Mouse (Mus musculus) lung, adult 18-20 months (tissue): Measurements from ENCODE around the gene Tcf21.

Source experiments
- DNase-seq, 2 experiments: peaks; one replicate each; pipeline ENCODE4 v3.0.0; 2022; ENCODE audit warnings: mixed read lengths in 2 of 2

The Tcf21 gene

DNA sequence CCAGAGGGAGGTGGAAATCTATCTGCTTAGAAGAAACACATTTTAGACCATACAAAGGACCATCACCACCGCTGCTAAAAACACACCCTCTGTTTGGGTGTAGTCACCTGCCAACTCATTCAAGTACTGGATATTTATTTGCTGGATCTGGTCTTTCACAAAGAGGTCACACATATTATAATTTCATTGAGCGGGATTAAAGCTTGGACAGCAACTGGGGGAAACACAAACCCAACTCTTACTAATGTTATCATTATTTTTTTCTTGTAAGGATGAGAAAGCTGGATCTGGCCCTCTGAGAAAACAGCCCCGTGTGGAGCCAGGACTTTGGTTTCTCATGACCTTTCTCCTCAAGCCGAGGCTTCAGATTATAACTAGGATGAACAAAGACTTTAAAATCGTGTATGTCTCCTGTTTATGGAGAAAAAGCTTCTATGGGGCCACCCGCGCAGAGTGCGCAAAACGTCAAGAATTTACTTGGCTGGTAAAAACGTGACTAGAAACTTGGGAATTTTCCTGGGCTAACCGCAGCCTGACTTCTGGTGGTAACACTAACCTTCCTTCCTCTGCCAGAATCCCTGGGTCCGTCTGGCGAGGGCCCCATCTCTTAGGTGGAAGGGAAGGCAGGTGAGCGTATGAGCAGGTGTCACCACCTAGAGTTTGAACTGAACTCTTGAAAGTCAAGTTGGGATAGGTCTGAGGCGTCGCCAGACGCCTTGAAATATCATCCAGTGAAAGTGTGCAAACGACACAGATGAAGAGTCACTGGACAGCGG is 4.3 kb downstream of the Tcf21 start:
- DNase-seq, result no peak

DNA sequence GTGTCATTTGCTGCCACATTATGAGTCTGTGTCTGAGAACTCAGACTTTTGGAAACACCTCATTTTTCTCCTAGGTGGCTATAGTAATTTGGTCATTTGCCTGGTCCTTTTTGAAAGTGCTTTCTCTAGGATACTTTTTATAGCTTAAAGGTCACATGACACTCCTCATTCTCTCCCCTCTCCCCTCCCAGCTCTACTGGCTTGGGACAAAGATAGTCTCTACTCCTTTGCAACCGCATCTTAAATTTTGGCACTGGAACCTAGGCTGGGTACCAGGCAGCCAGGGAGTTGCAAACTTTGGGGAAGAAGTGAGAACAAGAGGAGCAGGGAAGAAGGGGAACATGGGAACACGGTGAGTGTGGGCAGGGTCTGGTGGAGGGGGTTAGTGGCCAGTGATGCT is 5.2 kb downstream of the Tcf21 start:
- no peak for DNase-seq

DNA sequence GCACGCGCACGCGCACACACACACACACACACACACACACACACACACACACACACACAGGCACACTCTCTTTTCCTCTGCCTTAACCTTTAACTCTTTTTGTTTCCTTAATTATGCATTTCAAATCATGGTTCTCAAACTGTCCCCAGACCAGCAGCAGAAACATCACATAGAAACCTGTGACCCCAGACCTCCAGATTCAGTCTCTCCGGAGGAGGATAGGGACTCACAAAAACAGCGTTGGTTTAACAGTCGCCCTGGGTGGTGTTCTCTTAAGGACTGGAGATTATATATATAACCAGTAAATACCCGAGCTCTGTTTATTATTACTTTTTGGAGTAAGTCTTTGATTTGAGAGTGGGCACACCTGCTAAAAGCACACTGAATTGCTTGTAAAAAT is 5.7 kb downstream of the Tcf21 start:
- DNase-seq, result no peak

DNA sequence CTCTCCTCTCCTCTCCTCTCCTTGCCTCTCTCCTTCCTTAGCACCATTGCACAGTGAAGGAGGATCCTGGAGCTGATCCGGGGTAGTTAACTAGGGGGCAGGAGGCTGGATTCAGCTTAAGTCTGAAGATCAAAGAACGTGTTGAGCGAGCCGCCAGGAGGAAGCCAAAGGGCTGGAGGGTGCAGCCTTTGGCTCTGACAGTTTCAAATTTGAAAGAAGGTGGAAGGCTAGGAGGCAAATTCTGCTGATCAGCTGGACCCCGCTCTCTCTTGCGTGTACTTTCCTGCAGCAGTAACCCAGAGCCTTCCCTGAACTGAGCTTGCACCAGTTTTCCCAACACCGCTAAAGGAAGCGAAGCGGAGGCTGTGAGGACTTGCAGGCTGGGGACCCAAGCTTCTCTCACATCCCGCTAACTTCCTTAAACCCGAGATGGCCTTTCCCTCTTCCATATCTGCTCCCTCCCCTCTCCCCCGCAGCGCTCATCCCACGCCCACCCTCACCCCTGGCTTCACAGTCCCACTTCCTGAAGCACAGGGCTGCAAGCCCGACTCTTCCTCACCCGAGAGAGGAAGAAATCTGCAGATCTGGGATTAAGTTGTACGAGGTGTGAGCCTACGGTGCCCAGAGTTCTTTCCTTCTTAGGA is 6.5 kb downstream of the Tcf21 start:
- DNase-seq, result no peak

DNA sequence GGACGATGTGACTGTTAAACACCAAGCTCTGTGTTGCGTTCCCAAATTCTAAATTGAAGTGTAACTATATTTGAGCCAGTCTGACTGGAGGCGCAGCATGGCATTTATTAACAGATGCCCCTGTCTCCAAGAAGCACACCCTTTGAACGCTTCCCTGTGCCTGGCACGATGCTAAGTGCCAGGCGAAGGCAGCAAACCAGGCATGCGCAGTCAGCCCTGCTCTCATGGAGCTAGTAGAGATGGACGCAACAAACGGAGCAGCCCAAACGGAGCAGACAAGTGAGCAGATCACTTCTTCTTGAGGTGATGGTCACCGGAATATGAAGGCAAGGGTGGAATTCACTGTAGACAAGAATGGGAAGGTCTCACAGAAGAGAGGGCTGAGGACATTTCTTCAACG is 8.1 kb downstream of the Tcf21 start:
- DNase-seq, result no peak

DNA sequence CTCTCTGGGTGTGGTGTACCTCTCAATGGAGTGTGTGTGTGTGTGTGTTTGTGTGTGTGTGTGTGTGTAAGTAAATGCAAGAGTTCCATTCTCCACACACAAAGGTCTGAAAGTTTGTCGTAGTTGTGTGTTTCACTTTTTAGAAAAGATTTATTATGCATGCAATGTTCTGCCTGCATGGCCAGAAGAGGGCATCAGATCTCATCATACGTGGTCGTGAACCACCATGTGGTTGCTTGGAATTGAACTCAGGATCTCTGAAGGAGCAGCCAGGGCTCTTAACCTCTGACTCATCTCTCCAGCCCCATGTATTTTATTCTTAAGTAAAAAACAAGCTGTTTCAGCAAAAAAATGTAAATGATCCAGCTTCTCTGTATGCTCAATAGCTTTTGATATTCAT is 37.3 kb downstream of the Tcf21 start:
- DNase-seq, result peak in 1 of 2 experiments; percentile 6

DNA sequence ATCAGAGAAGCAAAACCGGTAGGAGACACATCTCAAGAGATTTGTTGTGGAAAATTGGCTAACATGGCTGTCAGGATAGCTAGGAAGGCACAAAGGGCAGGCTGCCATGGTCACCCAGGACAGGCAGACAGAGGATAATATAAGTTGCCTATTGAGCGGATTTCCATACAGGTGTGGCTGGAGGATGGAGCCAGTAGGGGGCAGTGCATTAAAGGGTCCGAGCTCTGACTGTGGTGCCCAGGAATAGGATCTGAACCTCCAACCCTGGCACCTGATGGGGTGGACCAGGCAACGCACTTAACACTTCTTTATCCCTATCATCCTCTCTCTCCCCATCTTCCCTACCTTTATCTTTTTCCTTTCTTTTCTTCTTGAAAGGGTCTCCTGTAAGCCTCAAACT is 38.5 kb downstream of the Tcf21 start:
- peak in 1 of 2 experiments; percentile 20 for DNase-seq

DNA sequence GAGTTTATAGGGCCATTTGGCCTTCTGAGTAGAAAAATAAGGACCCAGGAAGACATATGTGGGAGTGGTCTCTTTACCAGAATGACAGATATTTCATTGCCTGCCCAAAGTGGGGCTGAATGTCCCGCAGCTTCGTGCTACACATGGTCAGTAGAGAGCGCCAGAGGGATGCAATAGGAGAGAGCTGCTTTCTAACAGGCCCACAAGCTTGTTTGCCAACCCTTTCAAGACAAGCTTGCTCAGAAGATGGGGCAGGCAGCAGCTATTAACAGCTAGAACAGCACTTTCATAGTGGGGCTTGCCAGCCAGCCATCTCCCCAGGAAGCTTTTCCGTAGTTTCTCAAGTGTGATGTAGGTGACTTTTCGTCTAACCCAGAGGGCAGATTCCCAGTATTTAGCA is 42.0 kb downstream of the Tcf21 start:
- peak; percentile 14 to 29 for DNase-seq

DNA sequence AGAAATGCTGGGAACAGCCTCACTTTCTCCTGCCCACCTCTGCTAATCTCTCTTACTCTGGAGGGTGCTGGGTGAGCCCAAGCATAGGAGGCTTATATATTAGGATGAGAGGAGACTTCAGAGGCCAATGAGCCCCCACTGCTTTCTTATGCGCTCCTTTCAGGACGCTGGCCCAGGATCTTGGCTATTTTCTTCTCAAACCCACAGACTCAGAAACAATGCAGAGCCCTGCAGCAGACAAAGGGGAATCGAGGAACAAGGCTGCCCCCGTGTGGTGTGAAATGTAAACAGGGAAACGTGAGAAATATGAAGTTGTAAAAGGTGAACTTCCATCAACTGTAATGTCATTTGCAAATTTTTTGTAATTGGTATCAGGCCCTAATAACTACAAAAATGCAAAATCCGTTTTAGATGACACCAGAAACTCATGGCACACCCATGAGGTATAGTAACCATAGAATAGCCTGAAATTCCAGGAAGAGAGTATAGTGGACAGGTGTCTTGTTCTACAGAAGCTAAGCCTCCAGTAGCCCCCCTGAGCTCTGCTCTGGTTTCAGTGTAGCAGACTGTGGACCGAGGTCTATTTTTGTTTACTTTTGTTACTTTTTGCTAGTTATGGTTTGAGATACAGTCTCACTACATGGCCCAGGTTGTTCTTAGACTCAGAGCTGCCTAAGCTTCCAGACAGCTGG is 43.8 kb downstream of the Tcf21 start:
- DNase-seq, result peak in 1 of 2 experiments; percentile 24

DNA sequence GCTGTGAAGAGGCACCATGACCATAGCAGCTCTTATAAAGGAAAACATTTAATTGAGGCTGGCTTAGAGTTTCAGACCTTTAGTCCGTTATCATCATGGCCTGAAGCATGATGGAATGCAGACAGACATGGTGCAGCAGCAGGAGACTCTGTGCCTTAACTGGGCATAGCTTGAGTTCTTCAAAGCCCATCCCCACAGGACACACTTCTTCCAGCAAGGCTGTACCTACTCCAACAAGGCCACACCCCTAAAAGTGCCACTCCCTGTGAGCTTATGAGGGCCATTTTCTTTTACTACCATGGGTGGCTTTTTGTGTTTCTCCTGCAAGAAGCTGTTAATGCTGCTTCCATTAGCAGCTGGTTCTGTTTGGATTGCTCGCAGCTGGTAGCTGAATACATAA is 44.5 kb downstream of the Tcf21 start:
- DNase-seq, result no peak

DNA sequence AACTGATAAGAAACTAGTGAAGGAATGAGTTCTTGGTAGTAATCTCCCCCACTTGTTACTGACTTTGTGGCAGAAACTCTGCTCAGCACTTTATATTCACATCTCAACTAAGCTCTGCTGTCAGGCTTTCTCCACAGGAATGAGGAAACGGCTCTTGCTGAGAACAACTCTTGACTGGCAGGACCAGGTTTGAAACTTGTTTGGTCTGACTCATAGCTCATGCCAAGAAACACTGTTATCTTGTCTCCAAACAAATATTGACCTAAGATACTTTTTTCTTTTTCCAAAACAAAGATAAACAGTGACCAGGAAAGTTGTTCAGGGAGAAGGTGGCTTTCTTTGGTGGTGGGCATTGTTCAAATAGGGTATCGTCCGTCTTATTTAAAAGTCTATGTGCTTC is 45.3 kb downstream of the Tcf21 start:
- peak in 1 of 2 experiments; percentile 32 for DNase-seq
